Mouse (Mus musculus) kidney, postnatal 4 days (tissue): Measurements from ENCODE around the gene Cfap43.

Experiments used
- DNase-seq, 2 experiments: peaks; one replicate each; pipeline ENCODE4 v3.0.0; 2021; ENCODE audit warnings: mixed read lengths in 2 of 2

Cfap43 gene

GRCm38 (mm10) chr19:47697067-47697466, 222.0 kb downstream of the Cfap43 start:
- no peak for DNase-seq

DNA sequence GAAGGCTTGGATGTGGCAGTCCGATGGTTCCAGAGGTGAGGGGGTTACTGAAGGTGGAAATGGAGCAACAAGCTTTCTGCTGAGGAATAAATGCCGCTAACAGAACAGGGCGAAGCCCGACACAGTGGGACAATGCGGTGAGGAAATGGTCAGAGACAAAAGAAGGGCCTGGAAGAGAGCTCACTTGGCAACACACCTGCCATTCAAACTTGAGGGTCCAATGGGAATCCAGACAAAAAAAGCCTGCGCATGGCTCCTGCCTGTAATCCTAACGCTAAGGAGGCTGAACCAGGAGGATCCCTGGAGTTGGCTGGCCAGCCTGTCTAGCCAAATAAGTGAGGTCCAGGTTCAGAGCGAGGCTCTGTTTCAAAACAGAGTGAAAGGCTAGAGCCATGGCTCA, 222.7 kb downstream of the Cfap43 start:
- DNase-seq: no peak

GRCm38 (mm10) chr19:47695725-47696124, 223.4 kb downstream of the Cfap43 start:
- no peak for DNase-seq

DNA sequence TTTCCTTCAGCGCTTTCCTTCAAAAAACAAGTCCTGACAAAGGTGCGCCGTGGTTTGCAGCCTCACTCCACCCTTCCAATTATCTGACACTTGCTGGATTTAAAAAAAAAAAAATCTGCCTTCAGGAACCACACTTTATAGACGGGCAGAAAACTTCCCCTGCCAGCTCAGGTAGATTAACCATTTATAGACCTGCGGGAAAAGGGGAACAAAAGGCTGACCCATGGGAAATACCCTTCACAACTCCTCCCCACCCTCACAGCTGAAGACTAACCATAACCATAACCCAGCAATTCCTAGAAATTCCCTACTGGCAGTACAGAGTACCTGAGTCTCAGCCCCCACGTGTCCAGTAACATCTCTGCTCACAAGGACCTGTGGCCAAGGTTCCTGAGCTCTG, 227.1 kb downstream of the Cfap43 start, which contains the start of gene Col17a1:
Gene Col17a1, minus strand, starts transcription at position 101 of the 400 bp plus-strand sequence.
- no peak for DNase-seq

DNA sequence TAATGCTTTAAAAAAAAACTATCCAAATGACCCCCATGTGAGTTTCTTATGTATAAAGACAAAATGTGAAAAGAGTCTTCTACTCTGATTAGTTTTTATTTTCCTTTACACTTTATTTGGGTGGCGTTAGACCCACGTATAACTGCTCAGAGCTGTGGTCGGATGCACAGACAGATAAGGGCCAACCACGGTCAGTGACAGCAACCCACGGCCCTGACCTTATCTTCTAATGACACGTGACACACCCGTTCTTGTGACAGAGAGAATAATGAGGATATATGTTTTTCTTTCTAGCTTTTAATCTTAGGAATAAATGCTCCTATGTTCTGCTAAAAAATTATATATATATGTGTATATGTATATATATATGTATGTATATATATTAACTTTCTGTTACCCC, 229.5 kb downstream of the Cfap43 start:
- no peak for DNase-seq
